Mouse (Mus musculus) heart, embryonic 11.5 days (tissue): ENCODE results near the gene Polr3h. TPM values are rescaled to one million over a fixed set of nuclear protein-coding genes. Genes with fewer than 3 reads are reported as not detected.

Source experiments
- ATAC-seq: fragments of 200-750 bp; cut with Nextera tagmentation; replicated peaks from 2 replicates; pipeline ENCODE4 v1.8.0; 2017; ENCODE audit warnings: moderate library complexity; ENCODE audit not compliant: insufficient number of reproducible peaks, low FRiP score, low TSS enrichment
- H3K27ac ChIP-seq: fragments of 300-500 bp; sonication (generic); 2 replicates; pipeline ENCODE4 v1.5.1; 2014; ENCODE audit warnings: mild to moderate bottlenecking, low read depth, low read length
- H3K27me3 ChIP-seq: fragments of 300-500 bp; sonication (generic); 2 replicates; pipeline ENCODE4 v1.6.1; 2014; ENCODE audit warnings: mild to moderate bottlenecking, low read length, mixed read lengths; ENCODE audit not compliant: control insufficient read depth, insufficient read depth
- H3K36me3 ChIP-seq: fragments of 300-500 bp; sonication (generic); 2 replicates; pipeline ENCODE4 v1.6.1; 2014; ENCODE audit warnings: mild to moderate bottlenecking, low read length, moderate library complexity, mixed read lengths; ENCODE audit not compliant: control insufficient read depth, insufficient read depth
- H3K4me1 ChIP-seq: fragments of 300-500 bp; sonication (generic); 2 replicates; pipeline ENCODE4 v1.6.1; 2014; ENCODE audit warnings: low read length; ENCODE audit not compliant: control insufficient read depth, insufficient read depth
- H3K4me2 ChIP-seq: fragments of 300-500 bp; sonication (generic); 2 replicates; pipeline ENCODE4 v1.6.1; 2014; ENCODE audit warnings: mild to moderate bottlenecking, moderate library complexity
- H3K4me3 ChIP-seq: fragments of 300-500 bp; sonication (generic); 2 replicates; pipeline ENCODE4 v1.5.1; 2014; ENCODE audit warnings: low read depth, low read length
- H3K9ac ChIP-seq: fragments of 300-500 bp; sonication (generic); 2 replicates; pipeline ENCODE4 v1.6.1; 2014; ENCODE audit warnings: mild to moderate bottlenecking, low read depth, low read length, moderate library complexity
- H3K9me3 ChIP-seq: fragments of 300-500 bp; sonication (generic); replicated peaks from 2 replicates; pipeline ENCODE4 v1.6.1; 2016; ENCODE audit warnings: low read length; ENCODE audit not compliant: control insufficient read depth
- WGBS: fragments of 180-500 bp; shearing (Covaris S2); extraction: QIAGEN DNeasy Blood & Tissue Kit; methylation state at CpG from one replicate; pipeline ENCODE4 v1.1.7; 2014; ENCODE audit not compliant: insufficient replicate concordance; 5-methylcytosine and 5-hydroxymethylcytosine counted together
- polyA plus RNA-seq: library from polyadenylated mRNA; unstranded; fragments of >200 nt; fragmentation: Nextera tagmentation; extraction: Ambion mirVana; gene quantifications from 2 replicates; pipeline ENCODE4 v1.2.1, GENCODE M21; 2014

Polr3h gene
- polyA plus RNA-seq, 1 experiment from 2014 or later = 121 TPM

GRCm38 (mm10) chr15:81882348-81882747 is 43.7 kb downstream of the Polr3h start:
- no peak overlapping the region for H3K9ac ChIP-seq
- H3K4me3 ChIP-seq = no peak overlapping the region
- peaks cover 2% of the 10 kb centered on the region; the same call in 1 of the 2 replicates for H3K36me3 ChIP-seq
- no peak for ATAC-seq
- H3K9me3 ChIP-seq = no peaks in the 10 kb centered on the region
- H3K27ac ChIP-seq = no peak overlapping the region
- peaks cover 26% of the 10 kb centered on the region for H3K4me1 ChIP-seq
- H3K27me3 ChIP-seq = no peaks in the 10 kb centered on the region
- H3K4me2 ChIP-seq = no peak overlapping the region
- WGBS = 88% methylated on average over 3 of the region's 3 CpGs

GRCm38 (mm10) chr15:81879531-81880401 is 46.3 kb downstream of the Polr3h start:
- H3K27me3 ChIP-seq = no peaks in the 10 kb centered on the region
- no peaks in the 10 kb centered on the region for H3K9me3 ChIP-seq
- H3K9ac ChIP-seq = no peak overlapping the region
- H3K4me1 ChIP-seq = peaks cover 24% of the 10 kb centered on the region
- peaks cover 3% of the 10 kb centered on the region; the same call in 1 of the 2 replicates for H3K36me3 ChIP-seq
- H3K4me2 ChIP-seq = peak overlapping the region; percentile 43
- H3K4me3 ChIP-seq = no peak overlapping the region
- peak; percentile 63; the same call in 1 of the 2 replicates for ATAC-seq
- WGBS = 49% methylated on average over 5 of the region's 5 CpGs
- peak overlapping the region; percentile 64 for H3K27ac ChIP-seq

GRCm38 (mm10) chr15:81872262-81873136 is 53.5 kb downstream of the Polr3h start, which contains the start of gene Aco2:
TSS of gene Aco2 (plus strand) at chr15:81872309.
- Histone ChIP-seq H3K9ac (peak within 1 kb of the TSS; percentile 96), H3K27ac (peak within 1 kb of the TSS; percentile 97), H3K36me3 (peaks cover 19% of the 10 kb centered on the region), H3K4me1 (0 out of 2 replicates have a peak, but pooled peaks cover 7% of the 10 kb centered on the region), H3K4me2 (peak within 1 kb of the TSS; percentile 92), H3K4me3 (peak within 1 kb of the TSS; percentile 97), H3K9me3 (no peaks in the 10 kb centered on the region), H3K27me3 (no peaks in the 10 kb centered on the region)
- ATAC-seq = peak; percentile 87
- under 1% methylated on average over 53 of the region's 53 CpGs for WGBS

GRCm38 (mm10) chr15:81871604-81872261 is 54.3 kb downstream of the Polr3h start, which contains the start of gene Phf5a:
TSS of gene Phf5a (minus strand) at chr15:81871911.
- H3K4me2 ChIP-seq = peak within 1 kb of the TSS; percentile 92
- peak within 1 kb of the TSS; percentile 96 for H3K9ac ChIP-seq
- peak within 1 kb of the TSS; percentile 97 for H3K4me3 ChIP-seq
- peaks cover 22% of the 10 kb centered on the region for H3K36me3 ChIP-seq
- peak; percentile 88 for ATAC-seq
- 0 out of 2 replicates have a peak, but pooled peaks cover 7% of the 10 kb centered on the region for H3K4me1 ChIP-seq
- under 1% methylated on average over 30 of the region's 30 CpGs for WGBS
- no peaks in the 10 kb centered on the region for H3K9me3 ChIP-seq
- H3K27ac ChIP-seq = peak within 1 kb of the TSS; percentile 97
- no peaks in the 10 kb centered on the region for H3K27me3 ChIP-seq

GRCm38 (mm10) chr15:81869985-81870384 is 56.1 kb downstream of the Polr3h start:
- H3K4me1 ChIP-seq = 0 out of 2 replicates have a peak, but pooled peaks cover 7% of the 10 kb centered on the region
- H3K9me3 ChIP-seq = no peaks in the 10 kb centered on the region
- H3K4me2 ChIP-seq = no peak overlapping the region
- no peak overlapping the region for H3K9ac ChIP-seq
- no peaks in the 10 kb centered on the region for H3K27me3 ChIP-seq
- peaks cover 25% of the 10 kb centered on the region for H3K36me3 ChIP-seq
- no peak overlapping the region for H3K4me3 ChIP-seq
- H3K27ac ChIP-seq = no peak overlapping the region
- ATAC-seq = no peak
- 95% methylated on average over 5 of the region's 5 CpGs for WGBS

GRCm38 (mm10) chr15:81864238-81864637 is 61.8 kb downstream of the Polr3h start:
- WGBS = 89% methylated on average over 7 of the region's 7 CpGs
- H3K4me2 ChIP-seq = no peak overlapping the region
- peaks cover 20% of the 10 kb centered on the region for H3K36me3 ChIP-seq
- H3K4me1 ChIP-seq = peaks cover 4% of the 10 kb centered on the region; the same call in 1 of the 2 replicates
- ATAC-seq = no peak
- no peak overlapping the region for H3K9ac ChIP-seq
- H3K27me3 ChIP-seq = no peaks in the 10 kb centered on the region
- H3K4me3 ChIP-seq = no peak overlapping the region
- H3K9me3 ChIP-seq = no peaks in the 10 kb centered on the region
- H3K27ac ChIP-seq = no peak overlapping the region

- no peak for ATAC-seq
- Histone ChIP-seq H3K4me1 (peaks cover 4% of the 10 kb centered on the region; the same call in 1 of the 2 replicates), H3K9ac (no peak overlapping the region), H3K27ac (peak overlapping the region; percentile 32; the same call in 1 of the 2 replicates), H3K4me2 (peak overlapping the region; percentile 52), H3K27me3 (no peaks in the 10 kb centered on the region), H3K4me3 (peak overlapping the region; percentile 87; the same call in 1 of the 2 replicates), H3K9me3 (no peaks in the 10 kb centered on the region), H3K36me3 (peaks cover 3% of the 10 kb centered on the region; the same call in 1 of the 2 replicates)
- 44% methylated on average over 8 of the region's 8 CpGs for WGBS
These were observed 65.4 kb downstream of the Polr3h start for GRCm38 (mm10) chr15:81860471-81861135.
